18 mouse cellular contexts compared by ENCODE assay signal in genomic region chr1:180182731-180183130, GRCm38 (mm10). TPM values are rescaled to one million over a fixed set of nuclear protein-coding genes. Genes with fewer than 3 reads are reported as not detected.
DNase-seq lines count a peak whose midpoint lies in the region; ATAC-seq and TF ChIP-seq lines count a peak whose summit lies in the region.
"Had no signal": no experiment of that assay in that cellular context is flagged by ENCODE, and none has a peak within 500 bp of the region (broad histone marks: within the 10 kb centered on the region; RNA-seq: fewer than 3 reads in every experiment).

No protein-coding gene starts in this region.

- no peak overlapping the region for H3K4me3 ChIP-seq in kidney, adult 2 months (ENCODE audit: insufficient read depth, low read depth, low read length)
- no peak overlapping the region for H3K4me3 ChIP-seq in kidney, embryonic 14.5 days (ENCODE audit: low read length)
- no peak overlapping the region for H3K4me3 ChIP-seq in liver, embryonic 12.5 days
- no peak overlapping the region for H3K4me3 ChIP-seq in liver, embryonic 11.5 days (ENCODE audit: low read depth, low read length)
- H3K4me3 ChIP-seq in liver, embryonic 13.5 days (replicated peaks), result no peak overlapping the region
- H3K4me3 ChIP-seq in stomach, embryonic 16.5 days (replicated peaks; ENCODE audit: low read length), result no peak overlapping the region
- H3K4me3 ChIP-seq: forebrain, embryonic 13.5 days; heart, embryonic 15.5 days; limb, embryonic 15.5 days; myocyte had no signal

- no peak overlapping the region for H3K4me2 ChIP-seq in kidney, embryonic 14.5 days (replicated peaks; ENCODE audit: low read depth, low read length)
- no peak overlapping the region for H3K4me2 ChIP-seq in liver, embryonic 12.5 days
- no peak overlapping the region for H3K4me2 ChIP-seq in liver, embryonic 11.5 days
- 0 out of 2 replicates have a peak overlapping the region, but pooled peaks have one; percentile 11 for H3K4me2 ChIP-seq in liver, embryonic 13.5 days
- no peak overlapping the region for H3K4me2 ChIP-seq in stomach, embryonic 16.5 days (ENCODE audit: low read depth, low read length)
- H3K4me2 ChIP-seq: forebrain, embryonic 13.5 days; heart, embryonic 15.5 days; limb, embryonic 15.5 days had no signal

- no peaks in the 10 kb centered on the region for H3K27me3 ChIP-seq in kidney, adult 2 months (replicated peaks; ENCODE audit: control insufficient read depth, insufficient read depth, low read length)
- no peaks in the 10 kb centered on the region for H3K27me3 ChIP-seq in kidney, embryonic 14.5 days (ENCODE audit: control insufficient read depth, insufficient read depth, low read length)
- H3K27me3 ChIP-seq in liver, embryonic 12.5 days (replicated peaks), result no peaks in the 10 kb centered on the region
- no peaks in the 10 kb centered on the region for H3K27me3 ChIP-seq in liver, embryonic 11.5 days (replicated peaks; ENCODE audit: control insufficient read depth, insufficient read depth, low read length)
- H3K27me3 ChIP-seq in liver, embryonic 13.5 days, result no peaks in the 10 kb centered on the region
- no peaks in the 10 kb centered on the region for H3K27me3 ChIP-seq in stomach, embryonic 16.5 days (ENCODE audit: control insufficient read depth, insufficient read depth, low read length)
- H3K27me3 ChIP-seq: forebrain, embryonic 13.5 days; heart, embryonic 15.5 days; limb, embryonic 15.5 days had no signal

- H3K36me3 ChIP-seq in kidney, adult 2 months (ENCODE audit: control insufficient read depth, insufficient read depth, low read length), result no peaks in the 10 kb centered on the region
- H3K36me3 ChIP-seq in kidney, embryonic 14.5 days (ENCODE audit: control insufficient read depth, insufficient read depth, low read length), result no peaks in the 10 kb centered on the region
- no peaks in the 10 kb centered on the region for H3K36me3 ChIP-seq in liver, embryonic 12.5 days
- H3K36me3 ChIP-seq in liver, embryonic 11.5 days (ENCODE audit: control insufficient read depth, insufficient read depth, low read length), result no peaks in the 10 kb centered on the region
- peaks cover 7% of the 10 kb centered on the region; the same call in 1 of the 2 replicates for H3K36me3 ChIP-seq in liver, embryonic 13.5 days
- H3K36me3 ChIP-seq in stomach, embryonic 16.5 days (ENCODE audit: control insufficient read depth, insufficient read depth, low read length), result no peaks in the 10 kb centered on the region
- H3K36me3 ChIP-seq: heart, embryonic 15.5 days; limb, embryonic 15.5 days had no signal

- 52% methylated on average over 3 of the region's 3 CpGs for WGBS in kidney, adult 2 months
- 65% methylated on average over 3 of the region's 3 CpGs for whole genome bisulfite sequencing in kidney, embryonic 14.5 days
- 71% methylated on average over 3 of the region's 3 CpGs for WGBS in liver, embryonic 12.5 days (ENCODE audit: insufficient replicate concordance)
- WGBS in liver, embryonic 11.5 days, result 66% methylated on average over 3 of the region's 3 CpGs
- 57% methylated on average over 3 of the region's 3 CpGs for WGBS in liver, embryonic 13.5 days (ENCODE audit: insufficient replicate concordance)
- 57% methylated on average over 3 of the region's 3 CpGs for WGBS in stomach, embryonic 16.5 days

- 0 out of 2 replicates have a peak overlapping the region, but pooled peaks have one; percentile 25 for H3K27ac ChIP-seq in kidney, adult 2 months (ENCODE audit: insufficient read depth, low read depth, low read length)
- H3K27ac ChIP-seq in kidney, embryonic 14.5 days (ENCODE audit: low read depth, low read length), result no peak overlapping the region
- peak overlapping the region; percentile 38 for H3K27ac ChIP-seq in liver, embryonic 12.5 days
- H3K27ac ChIP-seq in liver, embryonic 11.5 days (ENCODE audit: low read depth, low read length), result no peak overlapping the region
- H3K27ac ChIP-seq in liver, embryonic 13.5 days, result peak overlapping the region; percentile 51
- H3K27ac ChIP-seq in stomach, embryonic 16.5 days (ENCODE audit: low read length), result peak overlapping the region; percentile 55; the same call in 1 of the 2 replicates
- H3K27ac ChIP-seq: forebrain, embryonic 13.5 days; heart, embryonic 15.5 days; limb, embryonic 15.5 days had no signal

- TF ChIP-seq POLR2A in kidney, adult 2 months (IDR thresholded peaks at IDR 0.05; ENCODE audit: low read depth, low read length), result no peak

- H3K4me1 ChIP-seq in kidney, adult 2 months (ENCODE audit: control insufficient read depth, insufficient read depth, low read length), result peaks cover 64% of the 10 kb centered on the region
- no peaks in the 10 kb centered on the region for H3K4me1 ChIP-seq in kidney, embryonic 14.5 days (ENCODE audit: control insufficient read depth, insufficient read depth, low read length)
- H3K4me1 ChIP-seq in liver, embryonic 12.5 days, result peaks cover 43% of the 10 kb centered on the region
- H3K4me1 ChIP-seq in liver, embryonic 11.5 days (replicated peaks; ENCODE audit: control insufficient read depth, insufficient read depth, low read length), result peaks cover 14% of the 10 kb centered on the region
- peaks cover 53% of the 10 kb centered on the region for H3K4me1 ChIP-seq in liver, embryonic 13.5 days (replicated peaks)
- peaks cover 12% of the 10 kb centered on the region; the same call in 1 of the 2 replicates for H3K4me1 ChIP-seq in stomach, embryonic 16.5 days (ENCODE audit: control insufficient read depth, insufficient read depth, low read length)
- H3K4me1 ChIP-seq: forebrain, embryonic 13.5 days; limb, embryonic 15.5 days had no signal

- no peaks in the 10 kb centered on the region for H3K9me3 ChIP-seq in kidney, embryonic 14.5 days (ENCODE audit: control insufficient read depth, low read length)
- no peaks in the 10 kb centered on the region for H3K9me3 ChIP-seq in liver, embryonic 12.5 days (replicated peaks)
- no peaks in the 10 kb centered on the region for H3K9me3 ChIP-seq in liver, embryonic 11.5 days (ENCODE audit: control insufficient read depth, low read length)
- H3K9me3 ChIP-seq in liver, embryonic 13.5 days (replicated peaks), result no peaks in the 10 kb centered on the region
- H3K9me3 ChIP-seq in stomach, embryonic 16.5 days (replicated peaks; ENCODE audit: control insufficient read depth, low read length), result no peaks in the 10 kb centered on the region
- H3K9me3 ChIP-seq: forebrain, embryonic 13.5 days; heart, embryonic 15.5 days; limb, embryonic 15.5 days had no signal

- no peak for ATAC-seq in kidney, embryonic 14.5 days (ENCODE audit: low FRiP score, low TSS enrichment)
- peak; percentile 34; the same call in 1 of the 2 replicates for ATAC-seq in liver, embryonic 12.5 days
- no peak for ATAC-seq in liver, embryonic 11.5 days (replicated peaks; ENCODE audit: low FRiP score)
- ATAC-seq in liver, embryonic 13.5 days (ENCODE audit: low read depth), result peak; percentile 49
- ATAC-seq in stomach, embryonic 16.5 days (ENCODE audit: insufficient read depth, low FRiP score), result no peak
- ATAC-seq: forebrain, embryonic 13.5 days had no signal

- DNase-seq in kidney, adult 2 months, result peak; percentile 65
- no peak for DNase-seq in liver, embryonic 11.5 days (ENCODE audit: low spot score)
- DNase-seq in liver, embryonic 13.5 days, result no peak
- no peak for DNase-seq in thymus, postnatal 10 days (ENCODE audit: low spot score in 2 of 2)
- no peak for DNase-seq in layer of hippocampus, adult 18-20 months (ENCODE audit: low spot score in 2 of 2)
- DNase-seq: B cell, adult 2 months; cerebellum, adult 9-10 months; gastrocnemius, postnatal 14 days; lung, postnatal 10 days; midbrain, embryonic 14.5 days; thymus, postnatal 36 days had no signal

- TF ChIP-seq CTCF in kidney, adult 2 months (conservative IDR thresholded peaks at IDR 0.05; ENCODE audit: insufficient read depth, insufficient read length, low read depth, low read length), result no peak

- no peak overlapping the region for H3K9ac ChIP-seq in kidney, embryonic 14.5 days (ENCODE audit: low read depth, low read length)
- no peak overlapping the region for H3K9ac ChIP-seq in liver, embryonic 12.5 days
- H3K9ac ChIP-seq in liver, embryonic 11.5 days (ENCODE audit: low read depth, low read length), result no peak overlapping the region
- no peak overlapping the region for H3K9ac ChIP-seq in liver, embryonic 13.5 days
- H3K9ac ChIP-seq in stomach, embryonic 16.5 days (ENCODE audit: low read length), result peak overlapping the region; percentile 26; the same call in 1 of the 2 replicates
- H3K9ac ChIP-seq: forebrain, embryonic 13.5 days; heart, embryonic 15.5 days; limb, embryonic 15.5 days had no signal

RNA-seq across cellular contexts. Expression of gene Coq8a, which starts 16.7 kb away (rescaled TPM):
- 157 and 179 TPM in 2 replicates for polyA plus RNA-seq in kidney, adult 2 months (2012; rRNA removed)
- polyA plus RNA-seq in kidney, embryonic 14.5 days (2014; fragmentation: Nextera tagmentation; extraction: Ambion mirVana), result 6.0 and 10.4 TPM in 2 replicates
- polyA plus RNA-seq in liver, embryonic 12.5 days (2016; fragmentation: Nextera tagmentation; extraction: Ambion mirVana), result 5.0 and 7.8 TPM in 2 replicates
- 6.7 and 9.3 TPM in 2 replicates for polyA plus RNA-seq in liver, embryonic 11.5 days (2014; fragmentation: Nextera tagmentation; extraction: Ambion mirVana)
- polyA plus RNA-seq in liver, embryonic 13.5 days (2015; fragmentation: Nextera tagmentation; extraction: Ambion mirVana), result 6.7 and 8.6 TPM in 2 replicates
- polyA plus RNA-seq in stomach, embryonic 16.5 days (2015; fragmentation: Nextera tagmentation; extraction: Ambion mirVana), result 25.7 and 38.3 TPM in 2 replicates
- 10 to 100 TPM; 65.6 to 74.2 TPM for total RNA-seq in layer of hippocampus, adult 18-20 months (2021)

Comparison
In these comparisons a context has a peak if more than half of its experiments do, and no peak if none do; other contexts are left out.
1. H3K27ac ChIP-seq: peak in kidney, adult 2 months (single experiment), liver, embryonic 12.5 days (single experiment), liver, embryonic 13.5 days (single experiment) and stomach, embryonic 16.5 days (single experiment); none in kidney, embryonic 14.5 days (single experiment) and liver, embryonic 11.5 days (single experiment).
2. ATAC-seq: peak in liver, embryonic 12.5 days (single experiment) and liver, embryonic 13.5 days (single experiment); none in kidney, embryonic 14.5 days (single experiment), liver, embryonic 11.5 days (single experiment) and stomach, embryonic 16.5 days (single experiment).